Mouse (Mus musculus) lung, embryonic 14.5 days (tissue): ENCODE measurements at regions not wholly inside any gene's neighbourhood (a gene's known extent, or its start where the extent isn't known, plus 50 kb on each side); places are given as distances from the start of the nearest gene placed in this dataset.

Source experiments
- ATAC-seq: fragments of 200-750 bp; cut with Nextera tagmentation; 2 replicates; pipeline ENCODE4 v1.8.0; 2017; ENCODE audit warnings: mild to moderate bottlenecking, moderate TSS enrichment, moderate library complexity; ENCODE audit not compliant: insufficient read depth
- DNase-seq: peaks from one replicate; pipeline ENCODE4 v3.0.0-alpha.2; 2015
- H3K27ac ChIP-seq: fragments of 300-500 bp; sonication (generic); 2 replicates; pipeline ENCODE4 v1.5.1; 2014; ENCODE audit warnings: low read depth, mild to moderate bottlenecking, moderate library complexity
- H3K27me3 ChIP-seq: fragments of 300-500 bp; sonication (generic); 2 replicates; pipeline ENCODE4 v1.6.1; 2014; ENCODE audit warnings: low read length, control low read depth; ENCODE audit not compliant: insufficient read depth
- H3K36me3 ChIP-seq: fragments of 300-500 bp; sonication (generic); 2 replicates; pipeline ENCODE4 v1.6.1; 2014; ENCODE audit warnings: control low read depth; ENCODE audit not compliant: insufficient read depth
- H3K4me1 ChIP-seq: fragments of 300-500 bp; sonication (generic); 2 replicates; pipeline ENCODE4 v1.6.1; 2014; ENCODE audit warnings: antibody characterized with exemption, control low read depth; ENCODE audit not compliant: insufficient read depth
- H3K4me2 ChIP-seq: fragments of 300-500 bp; sonication (generic); 2 replicates; pipeline ENCODE4 v1.6.1; 2014; ENCODE audit warnings: mild to moderate bottlenecking
- H3K4me3 ChIP-seq: fragments of 300-500 bp; sonication (generic); 2 replicates; pipeline ENCODE4 v1.5.1; 2014; ENCODE audit warnings: low read depth, low read length
- H3K9ac ChIP-seq: fragments of 300-500 bp; sonication (generic); 2 replicates; pipeline ENCODE4 v1.6.1; 2014
- H3K9me3 ChIP-seq: fragments of 300-500 bp; sonication (generic); 2 replicates; pipeline ENCODE4 v1.6.1; 2016; ENCODE audit warnings: low read depth, low read length, control low read depth
- CTCF ChIP-seq: IDR thresholded peaks from 2 replicates; pipeline ENCODE4 v1.5.1; 2016; ENCODE audit warnings: antibody characterized with exemption, low read depth
- WGBS: fragments of 180-500 bp; shearing (Covaris S2); extraction: QIAGEN DNeasy Blood & Tissue Kit; methylation state at CpG from one replicate; pipeline ENCODE4 v1.1.7; 2014; 5-methylcytosine and 5-hydroxymethylcytosine counted together

- WGBS: 50% methylated on average over 7 of the region's 7 CpGs
- Histone ChIP-seq H3K27me3 (no peaks in the 10 kb centered on the region), H3K4me3 (no peak overlapping the region), H3K4me1 (no peaks in the 10 kb centered on the region), H3K9me3 (no peaks in the 10 kb centered on the region), H3K9ac (no peak overlapping the region), H3K27ac (no peak overlapping the region), H3K36me3 (no peaks in the 10 kb centered on the region), H3K4me2 (no peak overlapping the region)
- no peak for TF ChIP-seq CTCF
- ATAC-seq (no peak), DNase-seq (no peak)
Measured at GRCm38 (mm10) chr15:52954715-52955593, 929.8 kb upstream of the Gm7489 start.

- no peaks in the 10 kb centered on the region for H3K36me3 ChIP-seq
- ATAC-seq (no peak), DNase-seq (no peak)
- no peaks in the 10 kb centered on the region for H3K4me1 ChIP-seq
- no peak overlapping the region for H3K27ac ChIP-seq
- H3K4me3 ChIP-seq: no peak overlapping the region
- 75% methylated on average over 2 of the region's 2 CpGs for WGBS
- no peak overlapping the region for H3K4me2 ChIP-seq
- H3K9me3 ChIP-seq: no peaks in the 10 kb centered on the region
- H3K27me3 ChIP-seq: no peaks in the 10 kb centered on the region
- no peak for TF ChIP-seq CTCF
- no peak overlapping the region for H3K9ac ChIP-seq
Measured at GRCm38 (mm10) chr15:52959711-52960110, 925.0 kb upstream of the Gm7489 start.

GRCm38 (mm10) chr15:52961491-52961890 is 923.2 kb upstream of the Gm7489 start:
- Histone ChIP-seq H3K27me3 (no peaks in the 10 kb centered on the region), H3K27ac (no peak overlapping the region), H3K9ac (no peak overlapping the region), H3K4me1 (no peaks in the 10 kb centered on the region), H3K4me3 (no peak overlapping the region), H3K4me2 (no peak overlapping the region), H3K9me3 (no peaks in the 10 kb centered on the region; the same call in 1 of the 2 replicates), H3K36me3 (no peaks in the 10 kb centered on the region)
- no peak for ATAC-seq
- no peak for DNase-seq
- WGBS: 59% methylated on average over 3 of the region's 3 CpGs
- no peak for TF ChIP-seq CTCF

GRCm38 (mm10) chr15:52963918-52964317 is 920.8 kb upstream of the Gm7489 start:
- TF ChIP-seq CTCF: no peak
- H3K27me3 ChIP-seq: no peaks in the 10 kb centered on the region
- H3K4me3 ChIP-seq: no peak overlapping the region
- H3K9ac ChIP-seq: no peak overlapping the region
- no peaks in the 10 kb centered on the region; the same call in 1 of the 2 replicates for H3K9me3 ChIP-seq
- no peaks in the 10 kb centered on the region for H3K36me3 ChIP-seq
- H3K4me2 ChIP-seq: no peak overlapping the region
- DNase-seq (peak; percentile 60), ATAC-seq (peak; percentile 35; the same call in 1 of the 2 replicates)
- 0 out of 2 replicates have a peak overlapping the region, but pooled peaks have one; percentile 33 for H3K27ac ChIP-seq
- WGBS: 33% methylated on average over 2 of the region's 2 CpGs
- H3K4me1 ChIP-seq: peaks cover 8% of the 10 kb centered on the region; the same call in 1 of the 2 replicates

- Histone ChIP-seq H3K27ac (no peak overlapping the region), H3K27me3 (no peaks in the 10 kb centered on the region), H3K4me3 (no peak overlapping the region), H3K9me3 (no peaks in the 10 kb centered on the region; the same call in 1 of the 2 replicates), H3K4me1 (peaks cover 8% of the 10 kb centered on the region; the same call in 1 of the 2 replicates), H3K4me2 (no peak overlapping the region), H3K9ac (no peak overlapping the region), H3K36me3 (no peaks in the 10 kb centered on the region)
- DNase-seq (peak; percentile 75), ATAC-seq (peak; percentile 72)
- 39% methylated on average over 1 of the region's 1 CpGs for WGBS
- no peak for TF ChIP-seq CTCF
Measured at GRCm38 (mm10) chr15:52964403-52964802, 920.3 kb upstream of the Gm7489 start.

GRCm38 (mm10) chr15:52967801-52968235 is 916.9 kb upstream of the Gm7489 start:
- DNase-seq (peak; percentile 90), ATAC-seq (peak; percentile 93)
- WGBS: under 1% methylated on average over 4 of the region's 4 CpGs
- Histone ChIP-seq H3K9ac (no peak overlapping the region), H3K27me3 (no peaks in the 10 kb centered on the region), H3K4me1 (peaks cover 8% of the 10 kb centered on the region; the same call in 1 of the 2 replicates), H3K36me3 (no peaks in the 10 kb centered on the region), H3K9me3 (no peaks in the 10 kb centered on the region; the same call in 1 of the 2 replicates), H3K27ac (no peak overlapping the region), H3K4me2 (0 out of 2 replicates have a peak overlapping the region, but pooled peaks have one; percentile 5), H3K4me3 (no peak overlapping the region)
- no peak for TF ChIP-seq CTCF

GRCm38 (mm10) chr15:52982821-52983220 is 901.9 kb upstream of the Gm7489 start:
- DNase-seq (no peak), ATAC-seq (no peak)
- H3K4me2 ChIP-seq: no peak overlapping the region
- WGBS: 84% methylated on average over 2 of the region's 2 CpGs
- H3K4me3 ChIP-seq: no peak overlapping the region
- H3K27me3 ChIP-seq: no peaks in the 10 kb centered on the region
- no peaks in the 10 kb centered on the region for H3K4me1 ChIP-seq
- no peaks in the 10 kb centered on the region for H3K9me3 ChIP-seq
- H3K27ac ChIP-seq: no peak overlapping the region
- TF ChIP-seq CTCF: no peak
- H3K36me3 ChIP-seq: no peaks in the 10 kb centered on the region
- no peak overlapping the region for H3K9ac ChIP-seq
